13 mouse cellular contexts compared by ENCODE assay signal in genomic region chr4:100945171-100945899, GRCm38 (mm10).
DNase-seq lines count a peak whose midpoint lies in the region; ATAC-seq and TF ChIP-seq lines count a peak whose summit lies in the region.
"Had no signal": no experiment of that assay in that cellular context is flagged by ENCODE, and none has a peak within 500 bp of the region (broad histone marks: within the 10 kb centered on the region; RNA-seq: fewer than 3 reads in every experiment).

No protein-coding gene starts in this region.

- H3K9me3 ChIP-seq in midbrain, embryonic 13.5 days = no peaks in the 10 kb centered on the region
- no peaks in the 10 kb centered on the region for H3K9me3 ChIP-seq in midbrain, embryonic 14.5 days (ENCODE audit: control insufficient read depth, low read length)
- no peaks in the 10 kb centered on the region for H3K9me3 ChIP-seq in embryonic facial prominence, embryonic 15.5 days (replicated peaks)
- H3K9me3 ChIP-seq in kidney, embryonic 16.5 days (ENCODE audit: low read length) = no peaks in the 10 kb centered on the region
- H3K9me3 ChIP-seq: limb, embryonic 15.5 days; stomach, embryonic 15.5 days had no signal

- 88% methylated on average over 13 of the region's 13 CpGs for WGBS in midbrain, embryonic 13.5 days
- 86% methylated on average over 13 of the region's 13 CpGs for WGBS in midbrain, embryonic 14.5 days
- WGBS in embryonic facial prominence, embryonic 15.5 days = 60% methylated on average over 13 of the region's 13 CpGs
- 79% methylated on average over 13 of the region's 13 CpGs for WGBS in kidney, embryonic 16.5 days

- no peak overlapping the region for H3K9ac ChIP-seq in midbrain, embryonic 13.5 days (replicated peaks)
- H3K9ac ChIP-seq in midbrain, embryonic 14.5 days (replicated peaks; ENCODE audit: low read length) = no peak overlapping the region
- H3K9ac ChIP-seq in embryonic facial prominence, embryonic 15.5 days = no peak overlapping the region
- no peak overlapping the region for H3K9ac ChIP-seq in kidney, embryonic 16.5 days (replicated peaks; ENCODE audit: low read length)
- H3K9ac ChIP-seq: limb, embryonic 15.5 days; lung, embryonic 14.5 days; stomach, embryonic 15.5 days had no signal

- no peak for DNase-seq in midbrain, embryonic 14.5 days
- peak; percentile 87 for DNase-seq in brain, embryonic 14.5 days (ENCODE audit: low read depth)
- peak; percentile 27 to 33 for DNase-seq in layer of hippocampus, postnatal 36 days
- DNase-seq in spleen, postnatal 14 days (ENCODE audit: low spot score in 2 of 2) = no peak
- DNase-seq: cerebellum, adult 9-11 months; lung, embryonic 14.5 days; thymus, postnatal 4 days had no signal

- H3K27ac ChIP-seq in midbrain, embryonic 13.5 days = no peak overlapping the region
- no peak overlapping the region for H3K27ac ChIP-seq in midbrain, embryonic 14.5 days (replicated peaks; ENCODE audit: low read depth, low read length)
- H3K27ac ChIP-seq in embryonic facial prominence, embryonic 15.5 days (replicated peaks) = peak overlapping the region; percentile 55
- H3K27ac ChIP-seq in kidney, embryonic 16.5 days (ENCODE audit: low read length) = no peak overlapping the region
- H3K27ac ChIP-seq: kidney, postnatal 0 days; limb, embryonic 15.5 days; stomach, embryonic 15.5 days had no signal

- ATAC-seq in midbrain, embryonic 13.5 days = 0 out of 2 replicates have a peak, but pooled peaks have one; percentile 40
- no peak for ATAC-seq in midbrain, embryonic 14.5 days (ENCODE audit: low FRiP score, low TSS enrichment)
- no peak for ATAC-seq in embryonic facial prominence, embryonic 15.5 days (ENCODE audit: insufficient number of reproducible peaks, low FRiP score, low TSS enrichment, low read depth)
- ATAC-seq in kidney, embryonic 16.5 days (ENCODE audit: low FRiP score, low TSS enrichment) = no peak

- H3K27me3 ChIP-seq in midbrain, embryonic 13.5 days = no peaks in the 10 kb centered on the region
- no peaks in the 10 kb centered on the region for H3K27me3 ChIP-seq in midbrain, embryonic 14.5 days (ENCODE audit: control insufficient read depth, insufficient read depth, low read length)
- no peaks in the 10 kb centered on the region for H3K27me3 ChIP-seq in embryonic facial prominence, embryonic 15.5 days
- no peaks in the 10 kb centered on the region for H3K27me3 ChIP-seq in kidney, embryonic 16.5 days (ENCODE audit: insufficient read depth, low read length)
- H3K27me3 ChIP-seq: limb, embryonic 15.5 days; stomach, embryonic 15.5 days had no signal

- no peak overlapping the region for H3K4me3 ChIP-seq in midbrain, embryonic 13.5 days (replicated peaks)
- no peak overlapping the region for H3K4me3 ChIP-seq in midbrain, embryonic 14.5 days (replicated peaks; ENCODE audit: low read depth, low read length)
- H3K4me3 ChIP-seq in embryonic facial prominence, embryonic 15.5 days (replicated peaks) = no peak overlapping the region
- H3K4me3 ChIP-seq in kidney, embryonic 16.5 days (ENCODE audit: low read length) = no peak overlapping the region
- H3K4me3 ChIP-seq: limb, embryonic 15.5 days; stomach, embryonic 15.5 days had no signal

- peaks cover 21% of the 10 kb centered on the region for H3K4me1 ChIP-seq in midbrain, embryonic 13.5 days (replicated peaks)
- peaks cover 15% of the 10 kb centered on the region; the same call in 1 of the 2 replicates for H3K4me1 ChIP-seq in midbrain, embryonic 14.5 days (ENCODE audit: control insufficient read depth, insufficient read depth, low read length)
- H3K4me1 ChIP-seq in embryonic facial prominence, embryonic 15.5 days = peaks cover 47% of the 10 kb centered on the region
- H3K4me1 ChIP-seq in kidney, embryonic 16.5 days (ENCODE audit: insufficient read depth, low read length) = peaks cover 14% of the 10 kb centered on the region
- H3K4me1 ChIP-seq: stomach, embryonic 15.5 days had no signal

- TF ChIP-seq CTCF in brain, embryonic 14.5 days (IDR thresholded peaks at IDR 0.05; ENCODE audit: borderline replicate concordance, extremely low read depth, insufficient read depth, insufficient read length) = no peak

- H3K4me2 ChIP-seq in midbrain, embryonic 13.5 days (replicated peaks) = no peak overlapping the region
- H3K4me2 ChIP-seq in midbrain, embryonic 14.5 days (ENCODE audit: low read length) = no peak overlapping the region
- H3K4me2 ChIP-seq in embryonic facial prominence, embryonic 15.5 days (replicated peaks) = no peak overlapping the region
- no peak overlapping the region for H3K4me2 ChIP-seq in kidney, embryonic 16.5 days (replicated peaks; ENCODE audit: low read depth, low read length)
- H3K4me2 ChIP-seq: limb, embryonic 15.5 days; lung, embryonic 14.5 days; stomach, embryonic 15.5 days had no signal

- no peak for TF ChIP-seq POLR2A in brain, embryonic 14.5 days (IDR thresholded peaks at IDR 0.05; ENCODE audit: borderline replicate concordance, extremely low read depth, insufficient read depth, insufficient read length, poor library complexity, severe bottlenecking)

- peaks cover 7% of the 10 kb centered on the region for H3K36me3 ChIP-seq in midbrain, embryonic 13.5 days
- 0 out of 2 replicates have a peak, but pooled peaks cover 2% of the 10 kb centered on the region for H3K36me3 ChIP-seq in midbrain, embryonic 14.5 days (ENCODE audit: control insufficient read depth, insufficient read depth, low read length)
- no peaks in the 10 kb centered on the region for H3K36me3 ChIP-seq in embryonic facial prominence, embryonic 15.5 days
- H3K36me3 ChIP-seq in kidney, embryonic 16.5 days (ENCODE audit: insufficient read depth, low read length) = peaks cover 6% of the 10 kb centered on the region; the same call in 1 of the 2 replicates
- H3K36me3 ChIP-seq: limb, embryonic 15.5 days; stomach, embryonic 15.5 days had no signal

Comparison
In these comparisons a context has a peak if more than half of its experiments do, and no peak if none do; other contexts are left out.
1. DNase-seq: peak in brain, embryonic 14.5 days (single experiment) and layer of hippocampus, postnatal 36 days (2 of 2); none in midbrain, embryonic 14.5 days (single experiment) and spleen, postnatal 14 days (0 of 2).